ENCODE assay signal across 18 mouse cellular contexts in the genomic region with DNA sequence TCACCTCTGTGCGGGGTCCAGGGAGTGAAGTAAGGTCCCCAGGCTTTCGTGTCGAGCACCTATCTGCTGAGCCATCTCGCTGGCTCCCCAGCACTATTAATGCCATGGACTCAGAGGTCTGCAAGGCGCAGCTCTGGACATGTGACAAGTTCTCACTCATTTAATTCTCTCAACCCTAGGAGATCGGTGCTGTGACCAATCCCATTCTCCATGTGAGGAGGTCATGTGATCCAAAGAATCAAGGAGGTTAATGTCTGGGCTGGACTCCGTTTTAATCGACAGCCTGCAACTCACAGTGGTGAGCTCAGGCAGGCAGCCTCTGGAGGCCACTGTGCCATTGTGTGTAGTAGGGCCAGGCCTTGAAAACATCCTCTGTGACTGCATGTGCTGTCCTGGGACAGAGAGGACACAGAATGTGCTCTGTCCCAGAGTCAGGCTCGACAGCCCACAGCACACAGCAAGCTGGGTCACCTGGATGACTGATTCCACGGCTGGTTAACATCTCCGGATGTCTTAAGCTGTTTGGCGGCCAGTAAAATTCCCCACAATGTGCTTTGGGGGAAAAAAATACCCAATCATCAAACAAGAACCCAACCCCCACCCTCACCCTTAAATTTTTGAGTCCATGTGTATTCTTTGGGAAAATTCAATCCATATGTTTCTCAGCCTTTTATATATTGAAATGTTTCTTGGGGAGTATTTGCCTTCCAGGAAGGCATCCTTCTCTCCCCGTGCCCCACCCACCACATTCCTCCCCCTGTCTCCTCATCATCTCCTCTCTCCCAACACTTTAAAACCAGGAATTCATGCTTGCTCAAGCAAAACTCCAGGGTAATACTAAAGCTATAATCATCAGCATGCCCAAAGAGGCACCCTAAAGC. TPM values are rescaled to one million over a fixed set of nuclear protein-coding genes. Genes with fewer than 3 reads are reported as not detected.
A peak's percentile ranks its signal among the peaks of the same experiment; 100 is the strongest.
DNase-seq lines count a peak whose midpoint lies in the region; ATAC-seq and TF ChIP-seq lines count a peak whose summit lies in the region.
"Had no signal": no experiment of that assay in that cellular context is flagged by ENCODE, and none has a peak within 500 bp of the region (broad histone marks: within the 10 kb centered on the region; RNA-seq: fewer than 3 reads in every experiment).

No protein-coding gene starts in this region.

- no peak overlapping the region for H3K9ac ChIP-seq in hindbrain, embryonic 11.5 days (ENCODE audit: low read depth, low read length)
- H3K9ac ChIP-seq in hindbrain, embryonic 16.5 days (ENCODE audit: low read depth, low read length): no peak overlapping the region
- H3K9ac ChIP-seq in limb, embryonic 12.5 days (replicated peaks): no peak overlapping the region
- H3K9ac ChIP-seq: lung, embryonic 14.5 days; neural tube, embryonic 15.5 days had no signal

- DNase-seq in hindbrain, embryonic 11.5 days (ENCODE audit: low spot score): no peak
- DNase-seq in Patski (ENCODE audit: low read depth, low spot score): no peak
- peak; percentile 42 for DNase-seq in embryonic facial prominence, embryonic 10.5 days (ENCODE audit: low spot score)
- no peak for DNase-seq in urinary bladder, postnatal 25 days (ENCODE audit: low spot score)
- no peak for DNase-seq in layer of hippocampus, adult 2 months (ENCODE audit: low spot score in 2 of 2)
- DNase-seq: adrenal gland, postnatal 25 days; gastrocnemius, postnatal 36 days; heart, postnatal 36 days; layer of hippocampus, postnatal 36 days; liver; thymus, adult 2 months had no signal

- H3K4me2 ChIP-seq in hindbrain, embryonic 11.5 days (replicated peaks; ENCODE audit: low read depth, low read length): no peak overlapping the region
- no peak overlapping the region for H3K4me2 ChIP-seq in hindbrain, embryonic 16.5 days (ENCODE audit: low read length)
- H3K4me2 ChIP-seq in limb, embryonic 12.5 days: peak overlapping the region; percentile 17; the same call in 1 of the 2 replicates
- H3K4me2 ChIP-seq: lung, embryonic 14.5 days; neural tube, embryonic 15.5 days had no signal

- in situ Hi-C loops in Patski (cut with MboI; ENCODE audit: low pct_unique_long_range_greater_than_20kb): no loop called here

- POLR2A ChIA-PET in Patski (lab: Charles Lee): interaction anchor here (0.6 kb wide), 1 partner anchor 15 kb away, joined by 4 read pairs; no protein-coding TSS in a partner anchor

- no peaks in the 10 kb centered on the region for H3K36me3 ChIP-seq in hindbrain, embryonic 11.5 days (ENCODE audit: control insufficient read depth, insufficient read depth, low read length)
- no peaks in the 10 kb centered on the region for H3K36me3 ChIP-seq in hindbrain, embryonic 16.5 days (ENCODE audit: control insufficient read depth, insufficient read depth, low read length)
- no peaks in the 10 kb centered on the region for H3K36me3 ChIP-seq in embryonic facial prominence, embryonic 10.5 days (replicated peaks)
- H3K36me3 ChIP-seq in limb, embryonic 12.5 days: no peaks in the 10 kb centered on the region
- H3K36me3 ChIP-seq: neural tube, embryonic 15.5 days had no signal

- CTCF ChIA-PET in Patski (lab: Charles Lee): interaction anchor here (1.4 kb wide), 1 partner anchor 15 kb away, joined by 3 read pairs; no protein-coding TSS in a partner anchor

- ATAC-seq in hindbrain, embryonic 11.5 days (ENCODE audit: low FRiP score): peak; percentile 48; the same call in 1 of the 2 replicates
- ATAC-seq in hindbrain, embryonic 16.5 days: no peak
- peak; percentile 39 for ATAC-seq in Patski
- peak; percentile 84 for ATAC-seq in limb, embryonic 12.5 days (ENCODE audit: insufficient number of reproducible peaks, insufficient read depth, low FRiP score, low TSS enrichment, low read depth)
- no peak for ATAC-seq in erythroid progenitor cell, adult 5-6 weeks (replicated peaks; ENCODE audit: low FRiP score, poor library complexity, severe bottlenecking)
- ATAC-seq: forebrain, embryonic 16.5 days had no signal

- peaks cover 4% of the 10 kb centered on the region for H3K4me1 ChIP-seq in hindbrain, embryonic 11.5 days (replicated peaks; ENCODE audit: control insufficient read depth, insufficient read depth, low read length)
- no peaks in the 10 kb centered on the region for H3K4me1 ChIP-seq in hindbrain, embryonic 16.5 days (ENCODE audit: control insufficient read depth, insufficient read depth, low read depth, low read length)
- H3K4me1 ChIP-seq in embryonic facial prominence, embryonic 10.5 days: peaks cover 46% of the 10 kb centered on the region
- H3K4me1 ChIP-seq in limb, embryonic 12.5 days (replicated peaks): peaks cover 50% of the 10 kb centered on the region
- H3K4me1 ChIP-seq: neural tube, embryonic 15.5 days had no signal

- no peaks in the 10 kb centered on the region; the same call in 1 of the 2 replicates for H3K9me3 ChIP-seq in hindbrain, embryonic 11.5 days (ENCODE audit: control insufficient read depth, low read length)
- no peaks in the 10 kb centered on the region; the same call in 1 of the 2 replicates for H3K9me3 ChIP-seq in hindbrain, embryonic 16.5 days (ENCODE audit: control insufficient read depth, low read length)
- H3K9me3 ChIP-seq in embryonic facial prominence, embryonic 10.5 days: peaks cover 9% of the 10 kb centered on the region; the same call in 1 of the 2 replicates
- H3K9me3 ChIP-seq in limb, embryonic 12.5 days: peaks cover 8% of the 10 kb centered on the region

- TF ChIP-seq CTCF in Patski (IDR thresholded peaks at IDR 0.05): no peak
- no peak for TF ChIP-seq CTCF in layer of hippocampus, adult 2 months (conservative IDR thresholded peaks at IDR 0.05)

- WGBS in hindbrain, embryonic 11.5 days: 63% methylated on average over 13 of the region's 13 CpGs
- WGBS in hindbrain, embryonic 16.5 days: 61% methylated on average over 13 of the region's 13 CpGs
- WGBS in embryonic facial prominence, embryonic 10.5 days: 64% methylated on average over 13 of the region's 13 CpGs
- WGBS in limb, embryonic 12.5 days: 41% methylated on average over 13 of the region's 13 CpGs

- no peak overlapping the region for H3K27ac ChIP-seq in hindbrain, embryonic 11.5 days (ENCODE audit: low read depth, low read length)
- no peak overlapping the region for H3K27ac ChIP-seq in hindbrain, embryonic 16.5 days (ENCODE audit: low read depth, low read length)
- H3K27ac ChIP-seq in embryonic facial prominence, embryonic 10.5 days (replicated peaks): peak overlapping the region; percentile 82
- H3K27ac ChIP-seq in limb, embryonic 12.5 days: peak overlapping the region; percentile 94
- H3K27ac ChIP-seq in layer of hippocampus, adult 2 months: no peak overlapping the region
- H3K27ac ChIP-seq: neural tube, embryonic 15.5 days had no signal

- H3K27me3 ChIP-seq in hindbrain, embryonic 11.5 days (ENCODE audit: control insufficient read depth, insufficient read depth, low read length): no peaks in the 10 kb centered on the region
- no peaks in the 10 kb centered on the region for H3K27me3 ChIP-seq in hindbrain, embryonic 16.5 days (replicated peaks; ENCODE audit: control insufficient read depth, insufficient read depth, low read length)
- H3K27me3 ChIP-seq in Patski: no peaks in the 10 kb centered on the region
- no peaks in the 10 kb centered on the region for H3K27me3 ChIP-seq in embryonic facial prominence, embryonic 10.5 days (replicated peaks; ENCODE audit: low read depth, poor library complexity, severe bottlenecking)
- H3K27me3 ChIP-seq in limb, embryonic 12.5 days: no peaks in the 10 kb centered on the region
- H3K27me3 ChIP-seq: neural tube, embryonic 15.5 days had no signal

- H3K4me3 ChIP-seq in hindbrain, embryonic 11.5 days (ENCODE audit: low read depth, low read length): no peak overlapping the region
- no peak overlapping the region for H3K4me3 ChIP-seq in hindbrain, embryonic 16.5 days (ENCODE audit: low read length)
- H3K4me3 ChIP-seq in embryonic facial prominence, embryonic 10.5 days: no peak overlapping the region
- no peak overlapping the region for H3K4me3 ChIP-seq in limb, embryonic 12.5 days (replicated peaks)
- no peak overlapping the region for H3K4me3 ChIP-seq in layer of hippocampus, adult 2 months
- H3K4me3 ChIP-seq: megakaryocyte, embryonic 14.5 days; neural tube, embryonic 15.5 days had no signal

RNA-seq across cellular contexts. Expression of a gene that starts 41.9 kb away (rescaled TPM):
- polyA plus RNA-seq in hindbrain, embryonic 11.5 days (2014; fragmentation: Nextera tagmentation; extraction: Ambion mirVana): 22.5 and 22.9 TPM in 2 replicates
- 23.9 and 32.1 TPM in 2 replicates for polyA plus RNA-seq in hindbrain, embryonic 16.5 days (2015; fragmentation: Nextera tagmentation; extraction: Ambion mirVana)
- polyA plus RNA-seq in Patski (2021): 53.2 TPM
- 17.8 and 18.0 TPM in 2 replicates for polyA plus RNA-seq in embryonic facial prominence, embryonic 10.5 days (2016; fragmentation: Nextera tagmentation; extraction: Ambion mirVana)
- polyA plus RNA-seq in limb, embryonic 12.5 days (2016; fragmentation: Nextera tagmentation; extraction: Ambion mirVana): 24.3 and 25.6 TPM in 2 replicates
- total RNA-seq in erythroid progenitor cell, adult 5-6 weeks (2015; ENCODE audit: low replicate concordance): 23.9 and 25.6 TPM in 2 replicates
- 39.8 and 41.6 TPM in 2 replicates for total RNA-seq in erythroid progenitor cell, adult 5-6 weeks (2017; ENCODE audit: low replicate concordance)
- 10 to 100 TPM; 75.4 to 78.3 TPM for total RNA-seq in layer of hippocampus, adult 2 months (2021)

Comparison
In these comparisons a context has a peak if more than half of its experiments do, and no peak if none do; other contexts are left out.
1. ATAC-seq: peak in hindbrain, embryonic 11.5 days (single experiment), Patski (single experiment) and limb, embryonic 12.5 days (single experiment); none in hindbrain, embryonic 16.5 days (single experiment) and erythroid progenitor cell, adult 5-6 weeks (single experiment).
2. H3K27ac ChIP-seq: peak in embryonic facial prominence, embryonic 10.5 days (single experiment) and limb, embryonic 12.5 days (single experiment); none in hindbrain, embryonic 11.5 days (single experiment), hindbrain, embryonic 16.5 days (single experiment) and layer of hippocampus, adult 2 months (single experiment).